Mouse (Mus musculus): ENCODE results near the gene Ppp1r9b. TPM values are rescaled to one million over a fixed set of nuclear protein-coding genes. Genes with fewer than 3 reads are reported as not detected.

Ppp1r9b gene
- polyA plus RNA-seq, 1 experiment, result 61.7 TPM

GRCm38 (mm10) chr11:94987851-94988250, 3.0 kb upstream of the Ppp1r9b start:
- Histone ChIP-seq H3K4me1 (ENCODE audit: control insufficient read depth, insufficient read depth, low read length) (peaks cover 5% of the 10 kb centered on the region; the same call in 1 of the 2 replicates), H3K27ac (ENCODE audit: insufficient read depth, low read length) (no peak overlapping the region), H3K4me3 (ENCODE audit: insufficient read depth, low read length) (no peak overlapping the region)
- TF ChIP-seq CTCF (IDR thresholded peaks at IDR 0.05; ENCODE audit: borderline replicate concordance, insufficient read depth, low read length), result no peak
- no peak for TF ChIP-seq POLR2A (IDR thresholded peaks at IDR 0.05; ENCODE audit: low read depth, low read length)

- no peak for TF ChIP-seq CTCF (IDR thresholded peaks at IDR 0.05; ENCODE audit: borderline replicate concordance, insufficient read depth, low read length)
- TF ChIP-seq POLR2A (IDR thresholded peaks at IDR 0.05; ENCODE audit: low read depth, low read length), result no peak
- H3K27ac ChIP-seq (ENCODE audit: insufficient read depth, low read length), result peak overlapping the region; percentile 85
- peak overlapping the region; percentile 54 for H3K4me3 ChIP-seq (ENCODE audit: insufficient read depth, low read length)
- peaks cover 5% of the 10 kb centered on the region; the same call in 1 of the 2 replicates for H3K4me1 ChIP-seq (ENCODE audit: control insufficient read depth, insufficient read depth, low read length)
Observed at GRCm38 (mm10) chr11:94988780-94989561, 1.9 kb upstream of the Ppp1r9b start.

GRCm38 (mm10) chr11:94989562-94990017, 1.2 kb upstream of the Ppp1r9b start:
- Histone ChIP-seq H3K4me1 (ENCODE audit: control insufficient read depth, insufficient read depth, low read length) (peaks cover 5% of the 10 kb centered on the region), H3K27ac (ENCODE audit: insufficient read depth, low read length) (peak overlapping the region; percentile 85), H3K4me3 (ENCODE audit: insufficient read depth, low read length) (peak overlapping the region; percentile 54)
- TF ChIP-seq POLR2A (IDR thresholded peaks at IDR 0.05; ENCODE audit: low read depth, low read length) (peak; percentile 72; the same call in 1 of the 2 replicates), CTCF (IDR thresholded peaks at IDR 0.05; ENCODE audit: borderline replicate concordance, insufficient read depth, low read length) (no peak)

GRCm38 (mm10) chr11:94990102-94990748, 610 bp upstream of the Ppp1r9b start:
- no peak for TF ChIP-seq CTCF (IDR thresholded peaks at IDR 0.05; ENCODE audit: borderline replicate concordance, insufficient read depth, low read length)
- Histone ChIP-seq H3K4me3 (ENCODE audit: insufficient read depth, low read length) (peak overlapping the region; percentile 31), H3K4me1 (ENCODE audit: control insufficient read depth, insufficient read depth, low read length) (peaks cover 10% of the 10 kb centered on the region), H3K27ac (ENCODE audit: insufficient read depth, low read length) (peak overlapping the region; percentile 85)

GRCm38 (mm10) chr11:94991641-94992479, 1.0 kb downstream of the Ppp1r9b start:
- no peak for TF ChIP-seq CTCF (IDR thresholded peaks at IDR 0.05; ENCODE audit: borderline replicate concordance, insufficient read depth, low read length)
- no peak for TF ChIP-seq POLR2A (IDR thresholded peaks at IDR 0.05; ENCODE audit: low read depth, low read length)
- peaks cover 11% of the 10 kb centered on the region for H3K4me1 ChIP-seq (ENCODE audit: control insufficient read depth, insufficient read depth, low read length)
- H3K4me3 ChIP-seq (ENCODE audit: insufficient read depth, low read length), result peak overlapping the region; percentile 67
- peak overlapping the region; percentile 17 for H3K27ac ChIP-seq (ENCODE audit: insufficient read depth, low read length)

- H3K4me1 ChIP-seq (ENCODE audit: control insufficient read depth, insufficient read depth, low read length), result peaks cover 11% of the 10 kb centered on the region
- no peak overlapping the region; the same call in 1 of the 2 replicates for H3K27ac ChIP-seq (ENCODE audit: insufficient read depth, low read length)
- H3K4me3 ChIP-seq (ENCODE audit: insufficient read depth, low read length), result peak overlapping the region; percentile 67
- TF ChIP-seq CTCF (IDR thresholded peaks at IDR 0.05; ENCODE audit: borderline replicate concordance, insufficient read depth, low read length), result no peak
- no peak for TF ChIP-seq POLR2A (IDR thresholded peaks at IDR 0.05; ENCODE audit: low read depth, low read length)
Observed at GRCm38 (mm10) chr11:94992480-94992753, 1.6 kb downstream of the Ppp1r9b start.

- Histone ChIP-seq H3K4me3 (ENCODE audit: insufficient read depth, low read length) (peak overlapping the region; percentile 67), H3K27ac (ENCODE audit: insufficient read depth, low read length) (no peak overlapping the region; the same call in 1 of the 2 replicates), H3K4me1 (ENCODE audit: control insufficient read depth, insufficient read depth, low read length) (peaks cover 11% of the 10 kb centered on the region)
- no peak for TF ChIP-seq CTCF (IDR thresholded peaks at IDR 0.05; ENCODE audit: borderline replicate concordance, insufficient read depth, low read length)
- no peak for TF ChIP-seq POLR2A (IDR thresholded peaks at IDR 0.05; ENCODE audit: low read depth, low read length)
Observed at GRCm38 (mm10) chr11:94992754-94993606, 2.1 kb downstream of the Ppp1r9b start.

- H3K4me1 ChIP-seq (ENCODE audit: control insufficient read depth, insufficient read depth, low read length), result peaks cover 11% of the 10 kb centered on the region
Observed at GRCm38 (mm10) chr11:94994208-94994814, 3.5 kb downstream of the Ppp1r9b start.

More at GRCm38 (mm10) chr11:94994208-94994814, 3.5 kb downstream of the Ppp1r9b start:
- peak overlapping the region; percentile 67 for H3K4me3 ChIP-seq (ENCODE audit: insufficient read depth, low read length)
- H3K27ac ChIP-seq (ENCODE audit: insufficient read depth, low read length), result no peak overlapping the region
- TF ChIP-seq POLR2A (IDR thresholded peaks at IDR 0.05; ENCODE audit: low read depth, low read length) (no peak), CTCF (IDR thresholded peaks at IDR 0.05; ENCODE audit: borderline replicate concordance, insufficient read depth, low read length) (no peak)

Data from embryonic fibroblast, embryonic 13.5 days (primary cell).